Mouse (Mus musculus): Measurements from ENCODE around the gene Fadd. TPM values are rescaled to one million over a fixed set of nuclear protein-coding genes. Genes with fewer than 3 reads are reported as not detected.

The Fadd gene
- total and polyA plus RNA-seq, 3 experiments, result 7.2 to 11.6 TPM; not detected in 1

- Histone ChIP-seq H3K27me3 (ENCODE audit: control insufficient read depth in 1 of 2, insufficient read depth in 2 of 2, low read length in 2 of 2) (no peaks in the 10 kb centered on the region), H3K27ac (ENCODE audit: control insufficient read depth, low read depth, low read length) (no peak overlapping the region), H3K9me3 (replicated peaks; ENCODE audit: insufficient read depth, low read length) (no peaks in the 10 kb centered on the region), H3K4me1 (ENCODE audit: control insufficient read depth in 1 of 2, insufficient read depth in 2 of 2, low read length in 2 of 2) (no peaks in the 10 kb centered on the region), H3K9ac (ENCODE audit: control insufficient read depth, low read depth, low read length, poor library complexity, severe bottlenecking) (no peak overlapping the region), H3K4me3 (ENCODE audit: control insufficient read depth in 1 of 2, insufficient read depth in 1 of 2, low read depth in 2 of 2, low read length in 2 of 2) (no peak overlapping the region), H3K36me3 (ENCODE audit: control insufficient read depth in 1 of 2, insufficient read depth in 2 of 2, low read length in 2 of 2) (no peaks in the 10 kb centered on the region), H3K79me2 (ENCODE audit: control insufficient read depth, insufficient read depth, low read length, poor library complexity) (no peaks in the 10 kb centered on the region)
- DNase-seq (ENCODE audit: low read depth, low spot score), result no peak
- no peak for TF ChIP-seq GABPA (IDR thresholded peaks at IDR 0.05; ENCODE audit: low read depth, low read length)
- TF ChIP-seq HCFC1 (IDR thresholded peaks at IDR 0.05; ENCODE audit: low read depth, low read length), result no peak
- TF ChIP-seq MEF2A (IDR thresholded peaks at IDR 0.05; ENCODE audit: extremely low read depth, insufficient replicate concordance, low read depth, low read length, poor library complexity, severe bottlenecking), result no peak
- no peak for TF ChIP-seq CHD2 (IDR thresholded peaks at IDR 0.05; ENCODE audit: low read length)
- no peak for TF ChIP-seq CTCF (IDR thresholded peaks at IDR 0.05 in 2 of 3, conservative IDR thresholded peaks at IDR 0.05 in 1 of 3; ENCODE audit: control insufficient read depth in 1 of 3, insufficient read depth in 1 of 3, low read depth in 2 of 3, low read length in 3 of 3, poor library complexity in 1 of 3, severe bottlenecking in 1 of 3)
- no peak for TF ChIP-seq TBP (IDR thresholded peaks at IDR 0.05; ENCODE audit: low read depth, low read length)
- no peak for TF ChIP-seq MAFK (IDR thresholded peaks at IDR 0.05; ENCODE audit: borderline replicate concordance, low read depth, low read length)
- no peak for TF ChIP-seq USF1 (IDR thresholded peaks at IDR 0.05; ENCODE audit: low read depth, low read length)
- no peak for TF ChIP-seq USF2 (IDR thresholded peaks at IDR 0.05; ENCODE audit: borderline replicate concordance in 1 of 2, insufficient read depth in 1 of 2, low read depth in 1 of 2, low read length in 2 of 2)
- no peak for TF ChIP-seq RAD21 (IDR thresholded peaks at IDR 0.05; ENCODE audit: low read depth, low read length)
- TF ChIP-seq MYB (IDR thresholded peaks at IDR 0.05; ENCODE audit: low read depth, low read length), result no peak
- no peak for TF ChIP-seq MYC (IDR thresholded peaks at IDR 0.05; ENCODE audit: low read depth, low read length)
Measured at GRCm38 (mm10) chr7:144604291-144604690, 22.0 kb upstream of the Fadd start.

GRCm38 (mm10) chr7:144600333-144600900, 18.2 kb upstream of the Fadd start:
- Histone ChIP-seq H3K36me3 (ENCODE audit: control insufficient read depth in 1 of 2, insufficient read depth in 2 of 2, low read length in 2 of 2) (no peaks in the 10 kb centered on the region), H3K79me2 (ENCODE audit: control insufficient read depth, insufficient read depth, low read length, poor library complexity) (no peaks in the 10 kb centered on the region), H3K9ac (ENCODE audit: control insufficient read depth, low read depth, low read length, poor library complexity, severe bottlenecking) (no peak overlapping the region), H3K9me3 (replicated peaks; ENCODE audit: insufficient read depth, low read length) (no peaks in the 10 kb centered on the region), H3K27me3 (ENCODE audit: control insufficient read depth in 1 of 2, insufficient read depth in 2 of 2, low read length in 2 of 2) (no peaks in the 10 kb centered on the region), H3K4me3 (ENCODE audit: control insufficient read depth in 1 of 2, insufficient read depth in 1 of 2, low read depth in 2 of 2, low read length in 2 of 2) (no peak overlapping the region), H3K4me1 (ENCODE audit: control insufficient read depth in 1 of 2, insufficient read depth in 2 of 2, low read length in 2 of 2) (no peaks in the 10 kb centered on the region), H3K27ac (ENCODE audit: control insufficient read depth, low read depth, low read length) (no peak overlapping the region)
- TF ChIP-seq CHD1 (IDR thresholded peaks at IDR 0.05; ENCODE audit: low read depth, low read length), result no peak
- no peak for TF ChIP-seq RAD21 (IDR thresholded peaks at IDR 0.05; ENCODE audit: low read depth, low read length)
- no peak for TF ChIP-seq ZNF384 (IDR thresholded peaks at IDR 0.05; ENCODE audit: low read depth, low read length)
- no peak for DNase-seq (ENCODE audit: low read depth, low spot score)

- H3K4me1 ChIP-seq (ENCODE audit: control insufficient read depth in 1 of 2, insufficient read depth in 2 of 2, low read length in 2 of 2), result no peaks in the 10 kb centered on the region
- H3K4me3 ChIP-seq (ENCODE audit: control insufficient read depth in 1 of 2, insufficient read depth in 1 of 2, low read depth in 2 of 2, low read length in 2 of 2), result no peak overlapping the region
- no peaks in the 10 kb centered on the region for H3K9me3 ChIP-seq (replicated peaks; ENCODE audit: insufficient read depth, low read length)
- H3K27me3 ChIP-seq (ENCODE audit: control insufficient read depth in 1 of 2, insufficient read depth in 2 of 2, low read length in 2 of 2), result no peaks in the 10 kb centered on the region
- H3K36me3 ChIP-seq (ENCODE audit: control insufficient read depth in 1 of 2, insufficient read depth in 2 of 2, low read length in 2 of 2), result no peaks in the 10 kb centered on the region
- H3K79me2 ChIP-seq (ENCODE audit: control insufficient read depth, insufficient read depth, low read length, poor library complexity), result no peaks in the 10 kb centered on the region
- TF ChIP-seq SMC3 (IDR thresholded peaks at IDR 0.05; ENCODE audit: low read depth, low read length), result 0 out of 2 replicates have a peak, but pooled peaks have one; percentile 7
- no peak for TF ChIP-seq USF1 (IDR thresholded peaks at IDR 0.05; ENCODE audit: low read depth, low read length)
- peak in 1 of 3 experiments; percentile 9; a peak in 1 of 6 replicates for TF ChIP-seq CTCF (IDR thresholded peaks at IDR 0.05 in 2 of 3, conservative IDR thresholded peaks at IDR 0.05 in 1 of 3; ENCODE audit: control insufficient read depth in 1 of 3, insufficient read depth in 1 of 3, low read depth in 2 of 3, low read length in 3 of 3, poor library complexity in 1 of 3, severe bottlenecking in 1 of 3)
- H3K27ac ChIP-seq (ENCODE audit: control insufficient read depth, low read depth, low read length), result no peak overlapping the region
- DNase-seq (ENCODE audit: low read depth, low spot score), result no peak
- no peak overlapping the region for H3K9ac ChIP-seq (ENCODE audit: control insufficient read depth, low read depth, low read length, poor library complexity, severe bottlenecking)
Measured at GRCm38 (mm10) chr7:144589508-144589907, 7.2 kb upstream of the Fadd start.
